Mouse (Mus musculus) C2C12 (cell line): ENCODE results near the gene Rad51b.

Source experiments
- CTCF ChIP-seq: IDR thresholded peaks from one replicate; pipeline ENCODE4 v1.5.1; 2011; ENCODE audit not compliant: control insufficient read depth, insufficient read depth, insufficient read length
- MYOD1 ChIP-seq: IDR thresholded peaks from one replicate; pipeline ENCODE4 v1.6.1; 2011; ENCODE audit warnings: low read depth; ENCODE audit not compliant: control insufficient read depth, insufficient read length
- MYOG ChIP-seq: IDR thresholded peaks from one replicate; pipeline ENCODE4 v1.6.1; 2011; ENCODE audit not compliant: control insufficient read depth, insufficient read length; ENCODE audit errors: extremely low read depth
- USF1 ChIP-seq: IDR thresholded peaks from one replicate; pipeline ENCODE4 v1.6.1; 2011; ENCODE audit warnings: low read depth, mild to moderate bottlenecking, control low read depth, moderate library complexity

GRCm38 (mm10) chr12:79433724-79434442 is 136.8 kb downstream of the Rad51b start:
- TF ChIP-seq USF1, result no peak
- TF ChIP-seq CTCF, result no peak
- no peak for TF ChIP-seq MYOG
- no peak for TF ChIP-seq MYOD1
